Mouse (Mus musculus): ENCODE results near the gene Selenos. TPM values are rescaled to one million over a fixed set of nuclear protein-coding genes. Genes with fewer than 3 reads are reported as not detected.

Gene Selenos
- total RNA-seq, 2 experiments from 2014 or later: 35.3 to 37.2 TPM

DNA sequence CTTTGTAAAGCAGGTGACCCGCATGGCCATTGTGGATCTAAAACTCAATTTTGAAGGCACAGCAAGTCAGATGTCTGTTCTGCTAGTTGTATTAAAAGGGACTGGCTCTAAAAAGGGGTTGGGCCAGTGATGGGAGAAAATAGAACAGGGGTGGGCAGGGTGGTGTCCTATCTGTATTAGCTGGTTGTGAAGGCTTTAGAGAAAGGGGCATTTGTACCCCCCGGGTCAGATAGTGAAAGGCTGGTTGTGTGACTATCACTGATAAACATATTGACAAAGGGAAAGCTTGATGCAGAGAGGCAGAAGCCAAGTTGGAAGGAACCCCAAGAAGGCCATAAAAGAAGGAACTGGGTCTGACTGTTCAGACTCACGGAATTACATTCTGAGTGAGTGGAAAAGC, 34.1 kb downstream of the Selenos start:
- intact Hi-C loops (cut with DNase I): loop anchor here (5.0 kb wide), 1 partner anchor 49 kb away; no protein-coding TSS in a partner anchor
- DNase-seq: no peak

GRCm38 (mm10) chr7:66115821-66116343, 36.4 kb downstream of the Selenos start:
- DNase-seq: no peak
- intact Hi-C loops (cut with DNase I): no loop called here

DNA sequence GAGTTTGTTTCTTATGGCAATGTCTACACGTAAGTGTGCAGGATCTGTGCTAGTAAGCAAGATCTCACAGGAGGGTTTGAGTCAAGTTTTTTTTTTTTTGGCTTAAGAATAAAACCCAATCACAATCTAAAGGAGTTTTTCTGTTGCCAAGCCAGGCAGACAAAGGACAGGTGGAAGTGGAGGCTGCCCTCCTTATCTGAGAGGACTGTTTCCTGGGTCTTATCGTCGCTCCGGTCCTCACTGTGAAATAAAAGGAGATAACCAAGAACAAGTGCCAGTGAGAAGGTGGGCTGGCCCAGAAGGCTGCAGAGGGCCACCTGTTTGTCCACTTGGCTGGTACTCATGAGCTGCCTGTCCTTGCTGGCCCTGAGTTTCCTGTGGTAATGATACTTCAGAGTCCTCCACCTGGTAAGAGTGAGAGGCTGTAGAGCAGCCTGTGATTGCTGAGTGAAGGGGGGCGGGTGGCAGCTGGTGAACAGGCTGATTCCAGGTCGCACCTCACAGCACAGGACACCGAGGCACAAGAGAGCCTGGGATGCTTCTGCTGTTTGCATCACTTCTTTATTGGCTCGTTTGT, 37.5 kb downstream of the Selenos start:
- intact Hi-C loops (cut with DNase I): no loop called here
- no peak for DNase-seq

- DNase-seq: no peak
- intact Hi-C loops (cut with DNase I): no loop called here
These were observed 38.6 kb downstream of the Selenos start for GRCm38 (mm10) chr7:66118046-66118445.

- intact Hi-C loops (cut with DNase I): no loop called here
- no peak for DNase-seq
These were observed 39.3 kb downstream of the Selenos start for GRCm38 (mm10) chr7:66118796-66119195.

- intact Hi-C loops (cut with DNase I): no loop called here
- no peak for DNase-seq
These were observed 40.7 kb downstream of the Selenos start for GRCm38 (mm10) chr7:66120139-66120538.

DNA sequence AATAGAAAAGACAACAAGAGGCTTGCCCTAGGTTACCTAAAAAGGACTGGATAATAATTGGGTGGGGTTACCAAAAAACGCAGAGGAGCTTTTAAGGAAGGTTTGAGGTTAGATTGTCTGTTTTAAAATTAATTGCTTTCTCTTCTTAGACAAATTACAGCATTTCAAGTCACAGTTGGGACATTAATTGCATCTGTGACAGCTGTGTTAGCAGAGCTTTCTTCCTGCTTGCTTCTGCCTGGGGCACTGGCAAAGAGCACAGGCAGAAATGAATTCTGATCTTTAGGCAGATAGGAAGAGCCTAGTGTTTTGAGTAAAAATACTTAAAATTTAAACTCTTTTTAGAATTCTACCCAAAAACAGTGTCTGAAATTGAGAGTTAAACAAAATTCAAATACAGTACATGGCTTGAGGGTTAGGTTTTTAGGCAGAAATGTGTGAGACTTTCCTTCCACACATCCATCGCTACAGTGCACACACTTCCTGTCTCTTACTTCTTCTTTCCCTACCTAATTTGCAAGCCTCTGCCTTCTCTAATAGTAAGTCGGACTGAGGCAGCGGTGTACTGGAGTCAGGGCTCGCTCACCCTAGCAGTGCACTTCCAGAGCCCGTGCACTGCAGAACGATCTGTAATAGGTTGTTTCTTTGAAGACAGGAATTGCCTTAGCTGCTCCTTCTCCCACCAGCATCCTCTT, 41.4 kb downstream of the Selenos start:
- intact Hi-C loops (cut with DNase I): no loop called here
- DNase-seq: no peak

DNA sequence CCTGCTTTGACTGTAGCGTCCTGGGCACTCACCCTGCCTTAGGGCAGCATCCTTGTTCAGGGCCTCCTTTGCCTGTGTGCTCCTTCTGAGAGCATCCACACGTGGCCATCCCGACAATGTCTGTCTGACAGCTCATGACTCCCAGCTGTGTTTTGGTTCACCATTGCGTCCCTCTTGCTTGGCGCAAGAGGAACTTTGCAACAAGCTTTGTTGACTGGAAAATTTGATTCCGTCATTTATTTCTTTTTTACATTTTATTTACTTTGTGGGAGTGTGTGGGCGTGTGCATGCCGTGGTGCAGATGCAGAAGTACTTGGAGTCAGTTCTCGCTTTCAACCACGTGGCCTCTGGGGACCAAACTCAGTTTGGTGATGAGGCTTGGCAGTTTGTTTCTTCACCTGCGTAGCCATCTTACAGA, 45.1 kb downstream of the Selenos start:
- intact Hi-C loops (cut with DNase I): no loop called here
- no peak for DNase-seq

GRCm38 (mm10) chr7:66125368-66125767, 45.9 kb downstream of the Selenos start:
- no peak for DNase-seq
- intact Hi-C loops (cut with DNase I): no loop called here

DNA sequence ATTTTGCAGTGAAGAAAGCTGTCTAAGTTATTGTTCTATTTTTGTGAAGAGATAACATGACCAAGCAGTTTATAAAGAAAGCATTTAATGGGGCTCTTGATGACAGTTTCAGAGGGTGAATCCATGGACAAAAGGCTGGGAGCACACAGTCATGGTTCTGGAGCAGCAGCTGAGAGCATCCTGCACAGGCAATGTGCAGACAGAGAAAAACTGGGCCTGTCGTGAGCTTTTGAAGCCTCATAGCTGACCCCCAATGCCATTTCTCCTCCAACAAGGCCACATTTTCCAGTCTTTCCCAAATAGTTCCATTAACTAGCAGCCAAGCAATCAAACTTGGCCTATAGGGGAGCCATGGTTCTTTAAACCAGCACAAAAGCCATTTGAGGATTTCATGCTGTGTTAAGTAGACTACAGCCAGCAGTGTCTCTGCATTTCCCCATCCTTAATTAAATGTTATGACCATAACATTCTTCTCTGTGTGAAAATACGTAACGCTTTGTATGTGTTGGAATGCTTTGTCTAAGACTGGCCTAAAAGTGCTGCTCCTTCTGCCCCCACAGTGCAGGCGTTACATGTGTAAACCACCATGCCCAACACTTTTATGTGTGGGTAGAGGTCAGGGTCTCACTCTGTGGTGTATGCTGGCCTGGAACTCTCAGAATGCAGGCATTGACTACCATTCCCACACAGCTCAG, 48.6 kb downstream of the Selenos start:
- intact Hi-C loops (cut with DNase I): no loop called here
- no peak for DNase-seq

DNA sequence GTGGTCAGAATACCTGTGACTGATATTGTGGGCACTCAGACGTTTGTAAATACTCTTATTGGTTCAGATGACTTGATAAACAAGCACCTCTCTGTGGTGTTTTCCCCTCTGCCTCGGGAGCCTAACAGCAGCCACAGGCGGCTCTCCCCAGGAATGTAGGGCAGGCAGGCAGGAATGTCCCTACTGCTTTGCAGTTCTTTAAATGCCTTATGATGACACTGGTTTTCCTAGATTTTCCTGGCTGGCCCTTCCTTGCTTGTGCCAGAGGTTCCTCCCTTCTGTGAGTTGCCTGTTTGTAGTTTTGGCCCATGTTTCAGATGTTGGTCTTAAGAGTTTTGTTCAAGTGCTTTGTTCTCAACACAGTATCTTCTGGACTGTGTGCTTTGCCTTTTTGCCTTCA, 49.4 kb downstream of the Selenos start:
- intact Hi-C loops (cut with DNase I): no loop called here
- no peak for DNase-seq

GRCm38 (mm10) chr7:66130296-66130695, 50.8 kb downstream of the Selenos start:
- no peak for DNase-seq
- intact Hi-C loops (cut with DNase I): no loop called here

- intact Hi-C loops (cut with DNase I): no loop called here
- no peak for DNase-seq
These were observed 52.5 kb downstream of the Selenos start for GRCm38 (mm10) chr7:66131776-66132421.

GRCm38 (mm10) chr7:66134154-66134553, 54.7 kb downstream of the Selenos start:
- DNase-seq: no peak
- intact Hi-C loops (cut with DNase I): no loop called here

GRCm38 (mm10) chr7:66135644-66136043, 56.2 kb downstream of the Selenos start:
- intact Hi-C loops (cut with DNase I): no loop called here
- DNase-seq: no peak

DNA sequence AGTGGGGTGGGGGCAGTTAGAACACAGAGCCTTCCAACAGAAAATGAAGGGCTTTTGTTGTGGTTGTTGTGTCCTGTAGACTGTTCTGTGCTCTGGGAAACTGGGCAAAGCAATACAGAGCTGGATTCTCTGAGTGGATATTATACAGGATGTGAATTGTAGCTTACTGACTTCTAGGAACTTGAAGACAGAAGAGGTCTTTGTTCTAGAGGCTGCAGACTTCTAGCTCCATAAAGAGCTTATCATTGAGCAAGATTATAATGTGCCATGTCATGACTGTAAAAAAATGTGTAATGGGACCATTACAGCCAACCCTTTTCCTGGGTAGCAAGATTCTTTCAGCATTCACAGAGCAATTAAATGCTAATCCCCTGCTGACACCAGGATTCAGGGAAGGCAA, 56.7 kb downstream of the Selenos start:
- intact Hi-C loops (cut with DNase I): no loop called here
- no peak for DNase-seq

- intact Hi-C loops (cut with DNase I): no loop called here
- DNase-seq: no peak
These were observed 57.9 kb downstream of the Selenos start for GRCm38 (mm10) chr7:66137309-66137708.

- no peak for DNase-seq
- intact Hi-C loops (cut with DNase I): no loop called here
These were observed 58.9 kb downstream of the Selenos start for GRCm38 (mm10) chr7:66138301-66138700.

- intact Hi-C loops (cut with DNase I): no loop called here
- DNase-seq: no peak
These were observed 59.4 kb downstream of the Selenos start for GRCm38 (mm10) chr7:66138878-66139277.

Data from heart, postnatal 36 days (tissue).